Mouse (Mus musculus) E14TG2a.4 (cell line): ENCODE results near the gene Dmrtb1.

Source experiments
- CTCF ChIP-seq: conservative IDR thresholded peaks from 2 replicates; pipeline ENCODE4 v1.5.1; 2014; ENCODE audit warnings: low read length
- NANOG ChIP-seq: IDR thresholded peaks from 2 replicates; pipeline ENCODE4 v1.6.1; 2014; ENCODE audit warnings: borderline replicate concordance, low read length, mixed read lengths
- POU5F1 ChIP-seq: IDR thresholded peaks from 2 replicates; pipeline ENCODE4 v1.6.1; 2014; ENCODE audit warnings: low read length, borderline replicate concordance

- TF ChIP-seq CTCF, result no peak
- TF ChIP-seq POU5F1, result no peak
- TF ChIP-seq NANOG, result no peak
Measured at GRCm38 (mm10) chr4:107660649-107661048, 23.4 kb downstream of the Dmrtb1 start.
